Mouse (Mus musculus): ENCODE results near the gene Rgs2. TPM values are rescaled to one million over a fixed set of nuclear protein-coding genes. Genes with fewer than 3 reads are reported as not detected.

Gene Rgs2
- polyA plus RNA-seq, 1 experiment = 1.6 TPM

DNA sequence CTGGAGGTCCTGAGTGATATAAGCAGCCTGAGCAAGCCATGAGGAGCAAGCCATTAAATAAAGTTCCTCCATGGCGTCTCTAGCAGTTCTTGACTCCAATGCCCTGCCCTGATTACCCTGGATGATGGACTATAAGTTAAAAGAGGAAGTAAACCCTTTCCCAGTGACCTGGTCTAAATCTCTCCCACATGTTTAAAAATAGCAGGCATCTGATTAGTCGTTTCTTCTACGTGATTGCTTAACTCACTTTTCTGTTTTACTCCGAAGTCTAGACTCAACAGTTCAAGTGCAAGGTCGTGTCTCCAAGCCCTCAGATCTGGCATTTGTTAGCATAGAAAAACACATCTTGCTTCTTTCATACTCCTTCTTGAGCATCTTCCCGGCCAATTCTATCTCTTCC, 15.2 kb downstream of the Rgs2 start:
- no peaks in the 10 kb centered on the region for H3K36me3 ChIP-seq (ENCODE audit: control insufficient read depth, insufficient read depth, low read length)
- TF ChIP-seq POLR2A (IDR thresholded peaks at IDR 0.05; ENCODE audit: low read depth, low read length) = no peak
- TF ChIP-seq CTCF (IDR thresholded peaks at IDR 0.05; ENCODE audit: extremely low read depth, insufficient read length, insufficient replicate concordance, low read depth, low read length) = no peak
- no peak overlapping the region for H3K27ac ChIP-seq (ENCODE audit: insufficient read depth, low read depth, low read length)
- H3K27me3 ChIP-seq (ENCODE audit: control insufficient read depth, insufficient read depth, low read length) = no peaks in the 10 kb centered on the region
- H3K4me1 ChIP-seq (ENCODE audit: control insufficient read depth, insufficient read depth, insufficient read length, low read length) = no peaks in the 10 kb centered on the region
- H3K4me3 ChIP-seq (ENCODE audit: low read depth, low read length) = no peak overlapping the region
- WGBS = 65% methylated on average over 6 of the region's 6 CpGs

DNA sequence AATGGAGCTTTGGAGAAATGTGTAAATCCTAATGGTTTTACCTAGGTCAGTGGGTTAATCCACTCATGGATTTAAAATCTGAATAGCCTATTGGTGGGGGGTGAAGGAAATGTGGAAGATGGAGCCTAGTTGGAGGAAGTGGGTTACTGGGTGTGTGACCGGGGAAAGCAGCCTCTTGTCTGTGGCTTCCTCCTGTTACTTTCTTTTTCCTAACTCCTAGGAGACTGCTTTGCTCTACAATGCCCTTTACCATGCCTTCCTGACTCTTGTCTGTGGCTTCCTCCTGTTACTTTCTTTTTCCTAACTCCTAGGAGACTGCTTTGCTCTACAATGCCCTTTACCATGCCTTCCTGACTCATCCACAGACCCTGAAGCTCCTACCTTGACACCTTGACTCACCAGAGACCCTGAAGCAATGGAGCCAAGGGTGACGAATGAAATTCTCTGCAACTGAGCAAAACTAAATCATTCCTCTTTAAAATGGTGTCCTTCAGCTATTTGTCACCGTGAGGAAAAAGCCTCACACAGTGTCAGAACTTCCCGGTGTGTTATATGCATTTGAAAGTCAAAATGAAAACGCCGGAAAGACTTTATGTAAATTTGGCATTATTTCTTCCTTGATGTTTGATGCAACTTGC, 18.9 kb downstream of the Rgs2 start:
- TF ChIP-seq POLR2A (IDR thresholded peaks at IDR 0.05; ENCODE audit: low read depth, low read length) = no peak
- TF ChIP-seq CTCF (IDR thresholded peaks at IDR 0.05; ENCODE audit: extremely low read depth, insufficient read length, insufficient replicate concordance, low read depth, low read length) = no peak
- H3K4me3 ChIP-seq (ENCODE audit: low read depth, low read length) = no peak overlapping the region
- H3K27me3 ChIP-seq (ENCODE audit: control insufficient read depth, insufficient read depth, low read length) = no peaks in the 10 kb centered on the region
- no peak overlapping the region for H3K27ac ChIP-seq (ENCODE audit: insufficient read depth, low read depth, low read length)
- no peaks in the 10 kb centered on the region for H3K36me3 ChIP-seq (ENCODE audit: control insufficient read depth, insufficient read depth, low read length)
- no peaks in the 10 kb centered on the region for H3K4me1 ChIP-seq (ENCODE audit: control insufficient read depth, insufficient read depth, insufficient read length, low read length)
- WGBS = 83% methylated on average over 6 of the region's 6 CpGs

DNA sequence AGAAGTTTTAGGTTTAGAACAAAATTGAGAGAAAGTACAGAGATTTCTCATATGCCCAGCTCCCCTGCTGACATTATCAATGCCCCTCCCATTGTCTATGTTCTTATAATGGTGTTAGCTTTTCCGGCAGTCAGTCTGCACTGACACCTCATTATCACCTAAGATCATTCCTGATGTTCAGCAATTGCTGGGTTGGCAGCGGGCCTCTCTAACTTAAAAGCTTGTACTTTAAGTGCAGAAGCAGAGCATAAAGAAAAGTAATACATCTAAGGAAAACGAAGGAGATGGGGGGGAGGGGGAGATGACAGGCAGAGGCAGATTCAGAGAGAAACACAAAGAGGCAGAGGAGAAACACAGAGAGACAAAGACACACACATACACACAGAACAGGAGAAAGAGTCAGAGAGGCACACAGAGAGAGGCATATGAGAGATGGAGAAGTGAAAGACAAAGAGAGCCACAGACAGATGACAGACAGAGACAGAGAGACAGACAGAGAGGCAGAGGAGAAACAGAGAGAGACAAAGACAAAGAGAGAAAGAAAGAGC, 21.1 kb downstream of the Rgs2 start:
- Histone ChIP-seq H3K4me3 (ENCODE audit: low read depth, low read length) (no peak overlapping the region), H3K36me3 (ENCODE audit: control insufficient read depth, insufficient read depth, low read length) (no peaks in the 10 kb centered on the region), H3K4me1 (ENCODE audit: control insufficient read depth, insufficient read depth, insufficient read length, low read length) (no peaks in the 10 kb centered on the region), H3K27ac (ENCODE audit: insufficient read depth, low read depth, low read length) (no peak overlapping the region), H3K27me3 (ENCODE audit: control insufficient read depth, insufficient read depth, low read length) (no peaks in the 10 kb centered on the region)
- WGBS = 40% methylated on average over 3 of the region's 3 CpGs
- TF ChIP-seq POLR2A (IDR thresholded peaks at IDR 0.05; ENCODE audit: low read depth, low read length) (no peak), CTCF (IDR thresholded peaks at IDR 0.05; ENCODE audit: extremely low read depth, insufficient read length, insufficient replicate concordance, low read depth, low read length) (no peak)

DNA sequence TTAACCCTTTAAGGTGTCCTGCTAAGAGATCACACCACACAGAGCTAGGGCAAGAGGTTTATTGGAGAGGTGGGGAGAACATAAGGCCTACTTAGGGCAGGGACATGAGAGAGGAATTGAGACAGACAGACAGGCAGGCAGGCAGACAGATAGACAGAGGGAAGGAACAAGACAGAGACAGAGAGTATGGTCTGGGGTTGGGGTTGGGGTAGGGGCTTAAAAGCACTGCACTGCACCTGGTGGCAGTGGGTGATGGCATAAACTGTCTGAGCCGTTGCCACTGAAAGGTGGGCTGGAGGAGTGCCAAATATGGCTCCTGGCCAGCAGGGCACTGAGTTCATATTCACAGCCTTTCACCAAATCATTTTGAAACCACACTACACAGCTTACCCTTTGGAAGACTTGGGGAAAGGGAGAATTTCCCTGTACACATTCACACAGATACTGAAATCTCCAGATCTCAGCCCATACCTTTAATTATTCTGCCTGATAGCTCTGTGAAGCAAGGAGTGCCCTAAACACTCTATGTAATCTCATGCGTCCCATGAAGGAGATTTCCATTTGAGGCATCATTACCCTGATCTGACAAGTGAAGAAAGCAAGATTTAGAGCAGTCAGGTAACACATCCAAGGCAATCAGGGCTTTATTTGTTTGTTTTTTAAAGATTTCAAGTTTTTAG, 21.7 kb downstream of the Rgs2 start:
- 36% methylated on average over 2 of the region's 2 CpGs for WGBS
- TF ChIP-seq POLR2A (IDR thresholded peaks at IDR 0.05; ENCODE audit: low read depth, low read length) (no peak), CTCF (IDR thresholded peaks at IDR 0.05; ENCODE audit: extremely low read depth, insufficient read length, insufficient replicate concordance, low read depth, low read length) (no peak)
- no peaks in the 10 kb centered on the region for H3K36me3 ChIP-seq (ENCODE audit: control insufficient read depth, insufficient read depth, low read length)
- no peaks in the 10 kb centered on the region for H3K27me3 ChIP-seq (ENCODE audit: control insufficient read depth, insufficient read depth, low read length)
- no peak overlapping the region for H3K4me3 ChIP-seq (ENCODE audit: low read depth, low read length)
- H3K27ac ChIP-seq (ENCODE audit: insufficient read depth, low read depth, low read length) = no peak overlapping the region
- H3K4me1 ChIP-seq (ENCODE audit: control insufficient read depth, insufficient read depth, insufficient read length, low read length) = no peaks in the 10 kb centered on the region

DNA sequence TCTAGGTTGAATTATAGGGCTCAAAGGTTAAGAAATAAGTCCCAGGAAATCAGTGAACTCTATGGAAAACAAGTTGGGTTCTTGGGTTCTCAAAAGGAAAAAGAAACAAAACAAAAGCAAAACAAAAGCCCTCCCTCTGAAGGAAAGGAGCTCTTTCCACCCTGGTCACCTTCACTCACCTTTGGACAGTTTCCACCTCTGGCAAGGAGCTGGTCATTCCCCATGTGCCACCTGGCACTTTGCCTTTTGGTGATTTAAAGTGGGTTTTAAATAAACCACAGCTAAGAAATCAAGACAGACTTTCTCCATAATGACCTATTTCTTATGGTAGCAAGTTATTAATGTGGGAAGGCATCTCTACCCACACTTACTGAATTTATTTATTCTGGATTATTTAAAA, 23.1 kb downstream of the Rgs2 start:
- no peaks in the 10 kb centered on the region for H3K27me3 ChIP-seq (ENCODE audit: control insufficient read depth, insufficient read depth, low read length)
- no peak for TF ChIP-seq CTCF (IDR thresholded peaks at IDR 0.05; ENCODE audit: extremely low read depth, insufficient read length, insufficient replicate concordance, low read depth, low read length)
- no peak for TF ChIP-seq POLR2A (IDR thresholded peaks at IDR 0.05; ENCODE audit: low read depth, low read length)
- H3K36me3 ChIP-seq (ENCODE audit: control insufficient read depth, insufficient read depth, low read length) = no peaks in the 10 kb centered on the region

DNA sequence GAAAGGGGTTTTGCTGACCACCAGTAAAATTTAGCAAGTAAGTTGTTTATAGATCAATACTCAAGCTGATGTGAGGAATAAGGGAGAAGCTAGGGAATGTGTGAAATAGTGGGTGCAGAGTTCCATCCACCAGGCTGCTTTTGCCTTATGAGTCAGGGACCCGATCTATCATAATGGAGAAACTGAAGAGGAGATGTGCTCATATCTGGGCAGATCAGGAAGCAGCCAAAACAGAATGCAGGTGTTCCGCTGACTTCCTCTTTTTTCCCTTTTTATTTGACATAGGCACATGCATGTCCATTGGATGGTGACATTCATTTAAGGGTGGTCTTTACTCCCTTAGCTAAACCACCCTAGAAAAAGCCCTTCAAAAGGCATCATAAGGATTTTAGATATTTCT, 29.3 kb downstream of the Rgs2 start:
- H3K27me3 ChIP-seq (ENCODE audit: control insufficient read depth, insufficient read depth, low read length) = no peaks in the 10 kb centered on the region
- H3K27ac ChIP-seq (ENCODE audit: insufficient read depth, low read depth, low read length) = no peak overlapping the region
- H3K4me1 ChIP-seq (ENCODE audit: control insufficient read depth, insufficient read depth, insufficient read length, low read length) = no peaks in the 10 kb centered on the region
- no peak overlapping the region for H3K4me3 ChIP-seq (ENCODE audit: low read depth, low read length)
- 82% methylated on average over 2 of the region's 2 CpGs for WGBS
- no peaks in the 10 kb centered on the region for H3K36me3 ChIP-seq (ENCODE audit: control insufficient read depth, insufficient read depth, low read length)
- TF ChIP-seq POLR2A (IDR thresholded peaks at IDR 0.05; ENCODE audit: low read depth, low read length) (no peak), CTCF (IDR thresholded peaks at IDR 0.05; ENCODE audit: extremely low read depth, insufficient read length, insufficient replicate concordance, low read depth, low read length) (no peak)

More for the DNA sequence above, 23.1 kb downstream of the Rgs2 start:
- no peak overlapping the region for H3K27ac ChIP-seq (ENCODE audit: insufficient read depth, low read depth, low read length)
- H3K4me3 ChIP-seq (ENCODE audit: low read depth, low read length) = no peak overlapping the region
- no peaks in the 10 kb centered on the region for H3K4me1 ChIP-seq (ENCODE audit: control insufficient read depth, insufficient read depth, insufficient read length, low read length)

DNA sequence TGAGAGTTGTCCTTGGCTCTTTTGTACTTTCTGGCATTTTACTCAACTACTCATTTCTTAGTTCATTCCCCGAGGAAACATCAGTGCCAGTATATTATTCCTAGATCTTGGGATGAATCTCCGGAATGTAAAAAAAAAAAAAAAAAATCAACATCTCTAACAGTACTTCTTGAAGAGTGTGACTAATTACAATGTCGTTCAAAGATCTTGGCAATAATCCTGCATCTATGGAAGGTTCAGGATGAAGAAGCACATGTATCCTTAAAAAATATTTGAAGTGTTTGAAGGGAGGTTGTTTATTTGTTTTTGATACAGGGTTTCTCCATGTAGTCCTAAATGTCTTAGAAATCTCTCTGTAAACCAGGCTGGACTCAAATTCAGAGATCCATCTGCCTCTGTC, 41.7 kb downstream of the Rgs2 start:
- no peaks in the 10 kb centered on the region for H3K4me1 ChIP-seq (ENCODE audit: control insufficient read depth, insufficient read depth, insufficient read length, low read length)
- H3K27me3 ChIP-seq (ENCODE audit: control insufficient read depth, insufficient read depth, low read length) = no peaks in the 10 kb centered on the region
- TF ChIP-seq CTCF (IDR thresholded peaks at IDR 0.05; ENCODE audit: extremely low read depth, insufficient read length, insufficient replicate concordance, low read depth, low read length) (no peak), POLR2A (IDR thresholded peaks at IDR 0.05; ENCODE audit: low read depth, low read length) (no peak)
- no peaks in the 10 kb centered on the region for H3K36me3 ChIP-seq (ENCODE audit: control insufficient read depth, insufficient read depth, low read length)
- no peak overlapping the region for H3K27ac ChIP-seq (ENCODE audit: insufficient read depth, low read depth, low read length)
- 75% methylated on average over 3 of the region's 3 CpGs for WGBS
- H3K4me3 ChIP-seq (ENCODE audit: low read depth, low read length) = no peak overlapping the region
